Mouse (Mus musculus) adrenal gland, adult 18-20 months (tissue): ENCODE measurements around the gene Hdac7. TPM values are rescaled to one million over a fixed set of nuclear protein-coding genes. Genes with fewer than 3 reads are reported as not detected.

ENCODE experiments used
- DNase-seq, 2 experiments: peaks; one replicate each; pipeline ENCODE4 v3.0.0; 2021 to 2022; ENCODE audit warnings: low spot score in 2 of 2
- total RNA-seq, 2 experiments: library from RNA; stranded (reverse); gene quantifications; 1 replicate in 1 of 2; 2 replicates in 1 of 2; pipeline ENCODE4 v1.2.3; 2021

Gene Hdac7
- total RNA-seq, 2 experiments from 2014 or later: 29.7 to 55.2 TPM

DNA sequence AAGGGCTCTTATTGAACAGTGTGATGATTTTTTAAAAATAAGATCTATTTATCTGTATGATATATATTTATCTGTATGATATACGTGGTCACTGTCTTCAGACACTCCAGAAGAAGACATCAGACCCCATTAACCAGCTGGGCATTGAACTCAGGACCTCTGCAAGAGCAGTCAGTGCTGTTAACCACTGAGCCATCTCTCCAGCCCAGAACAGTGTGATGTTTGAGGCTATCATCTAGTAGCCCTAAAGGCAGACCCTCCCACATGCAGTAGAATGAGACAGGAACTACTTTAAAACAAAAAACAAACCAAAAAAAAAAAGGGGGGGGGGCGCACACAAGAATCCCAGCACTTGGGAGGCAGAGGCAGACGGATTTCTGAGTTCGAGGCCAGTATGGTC, 96.8 kb downstream of the Hdac7 start:
- DNase-seq: no peak

DNA sequence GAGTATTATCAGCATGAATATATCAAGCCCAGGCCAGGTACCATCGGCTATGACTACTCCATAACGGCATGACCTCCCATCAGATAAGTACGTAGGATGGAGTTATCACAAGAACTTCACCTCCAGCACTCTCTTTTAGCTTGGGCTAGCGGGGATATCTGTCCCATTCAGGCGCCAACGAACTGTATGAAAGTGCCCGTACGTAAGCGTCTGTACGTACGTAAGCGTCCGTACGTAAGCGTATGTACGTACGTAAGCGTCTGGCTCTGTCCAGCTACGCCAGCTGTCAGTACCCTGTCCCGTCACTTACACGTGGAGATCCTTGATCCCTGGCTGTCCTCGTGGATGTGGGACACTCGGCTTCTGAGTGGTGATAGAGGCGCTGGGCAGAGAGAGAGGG, 97.6 kb downstream of the Hdac7 start:
- no peak for DNase-seq

DNA sequence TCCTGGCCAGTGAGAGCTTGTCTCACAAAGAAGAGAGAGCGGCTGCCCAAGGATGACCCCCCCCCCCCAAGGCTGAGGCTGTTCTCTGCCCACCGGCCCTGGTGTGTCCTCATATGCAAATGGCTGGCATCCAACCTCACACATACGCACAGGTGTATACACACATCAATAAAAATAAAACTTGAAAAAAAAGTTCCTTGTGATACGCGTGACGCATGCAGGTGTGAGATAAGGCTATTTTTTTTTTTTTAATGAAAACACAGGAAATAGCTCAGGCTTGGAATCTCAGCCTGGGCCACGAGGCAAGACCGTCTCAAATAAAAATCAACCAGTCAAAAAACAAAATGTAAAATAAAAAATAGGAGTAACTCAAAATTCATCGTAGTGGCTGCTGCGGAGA, 98.0 kb downstream of the Hdac7 start:
- DNase-seq: no peak

DNA sequence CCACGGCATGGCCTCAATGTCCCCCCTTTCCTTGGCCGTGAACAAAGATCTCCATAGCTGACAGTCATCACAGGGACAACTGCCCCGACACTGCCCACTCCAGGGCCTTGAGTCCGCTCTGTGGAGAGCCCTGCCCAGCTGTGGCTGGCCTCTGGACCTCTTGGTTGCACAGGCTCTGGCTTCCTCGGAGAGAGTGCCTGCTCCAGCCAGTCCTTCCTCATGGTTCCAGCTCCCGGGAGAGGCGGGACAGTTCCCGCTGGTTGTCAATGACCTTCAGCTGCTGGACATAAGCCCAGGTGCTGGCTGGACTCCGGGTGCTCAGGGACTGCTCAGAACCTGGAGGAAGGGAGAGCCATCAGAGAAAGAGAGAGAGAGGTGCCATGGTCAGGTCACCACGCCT, 99.0 kb downstream of the Hdac7 start:
- DNase-seq: peak in 1 of 2 experiments; percentile 61

DNA sequence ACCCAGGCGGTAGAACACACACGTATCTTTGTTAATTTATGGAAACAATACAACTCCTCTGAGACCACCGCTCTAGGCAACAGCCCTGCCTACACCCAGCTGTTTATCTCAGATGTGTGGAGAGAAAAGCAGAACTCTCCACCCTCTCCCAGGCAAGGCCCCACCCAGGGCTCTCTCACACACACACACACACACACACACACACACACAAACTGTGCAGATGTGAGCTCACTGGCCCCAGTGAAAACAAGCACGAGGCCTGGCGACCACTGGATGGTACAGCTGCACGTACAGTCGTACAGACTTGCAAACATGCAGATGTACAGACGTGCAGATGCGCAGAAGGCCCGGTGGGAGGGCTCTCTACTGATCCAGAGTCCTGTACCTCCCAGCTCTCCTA, 99.4 kb downstream of the Hdac7 start:
- no peak for DNase-seq

DNA sequence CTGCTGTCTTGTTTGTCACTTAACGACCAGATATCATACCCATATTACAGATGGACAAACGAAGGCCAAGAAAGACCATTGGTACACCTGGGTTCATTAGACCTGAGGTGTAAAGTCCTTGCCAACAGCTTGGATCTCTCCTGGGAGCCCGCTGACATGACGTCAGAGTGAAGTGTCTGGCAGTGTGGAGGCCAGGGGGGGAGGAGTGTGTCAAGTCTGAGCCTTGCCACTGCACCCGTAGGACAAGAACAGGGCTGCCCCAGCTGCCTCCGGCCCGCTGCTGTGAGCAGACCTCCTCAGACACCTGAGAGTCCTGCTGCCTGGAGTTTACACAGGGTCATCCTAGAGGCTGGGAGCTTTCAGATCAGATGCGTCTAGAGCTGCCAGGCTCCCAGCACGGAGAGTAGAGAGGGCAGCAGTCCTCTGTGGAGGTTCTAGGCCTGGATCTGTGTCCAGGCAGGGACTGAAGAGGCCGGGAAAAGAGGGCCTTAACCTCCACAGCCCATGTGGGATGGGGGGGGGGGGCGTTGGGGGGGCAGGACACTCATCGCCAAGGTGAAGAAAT, 100.3 kb downstream of the Hdac7 start:
- no peak for DNase-seq

DNA sequence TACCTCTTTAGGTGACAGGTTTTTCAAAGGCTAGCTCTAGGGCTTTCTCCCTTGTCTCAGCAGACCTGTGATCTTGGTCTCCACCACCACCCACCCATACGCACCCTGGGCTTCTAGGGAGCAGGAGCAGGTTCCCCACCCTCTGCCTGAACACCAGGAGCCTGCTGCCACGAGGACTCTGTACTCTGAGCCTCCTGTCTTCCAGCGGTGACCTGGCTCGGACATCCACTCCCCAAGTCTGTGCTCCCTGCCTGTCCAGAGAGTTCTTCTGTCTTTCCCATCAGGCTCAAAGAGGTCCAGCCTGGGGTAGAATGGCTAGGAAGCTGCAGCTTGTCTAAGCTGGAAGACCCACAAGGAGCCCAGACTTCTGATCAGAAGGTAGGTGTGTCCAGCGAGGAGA, 101.1 kb downstream of the Hdac7 start:
- DNase-seq: no peak

Other genes with a start within 250 kb of the Hdac7 start
- gene Rpap3, start 138.7 kb downstream of the Hdac7 start, total RNA-seq: 10 to 100 TPM; 14.7 to 16.2 TPM
- gene Endou, start 113.2 kb downstream of the Hdac7 start, total RNA-seq: 1 to 10 TPM in 1 of 2 experiments, under 1 TPM in 1; 0.30 to 1.2 TPM
- 10 to 100 TPM; 13.2 to 25.2 TPM for gene Rapgef3, start 76.5 kb downstream of the Hdac7 start, total RNA-seq
- gene Slc48a1, start 66.0 kb downstream of the Hdac7 start, total RNA-seq: 100 to 1,000 TPM; 114 to 139 TPM
- 10 to 100 TPM in 1 of 2 experiments, 1 to 10 TPM in 1; 6.3 to 21.2 TPM for gene Vdr, start 66.1 kb upstream of the Hdac7 start, total RNA-seq
- 10 to 100 TPM; 58.7 to 65.1 TPM for gene Tmem106c, start 119.7 kb upstream of the Hdac7 start, total RNA-seq
- gene Col2a1, start 160.2 kb upstream of the Hdac7 start, total RNA-seq: not detected
- 10 to 100 TPM; 71.0 to 86.3 TPM for gene Pfkm, start 248.1 kb upstream of the Hdac7 start, total RNA-seq
- 10 to 100 TPM; 16.3 to 16.9 TPM for gene Senp1, start 249.2 kb upstream of the Hdac7 start, total RNA-seq